Mouse (Mus musculus) heart, adult 18-20 months (tissue): ENCODE measurements at regions not wholly inside any gene's neighbourhood (a gene's known extent, or its start where the extent isn't known, plus 50 kb on each side); places are given as distances from the start of the nearest gene placed in this dataset.
A peak's percentile ranks its signal among the peaks of the same experiment; 100 is the strongest.

Experiments used
- DNase-seq, 2 experiments: peaks; one replicate each; pipeline ENCODE4 v3.0.0; 2021 to 2022; ENCODE audit warnings: mixed read lengths in 1 of 2

DNA sequence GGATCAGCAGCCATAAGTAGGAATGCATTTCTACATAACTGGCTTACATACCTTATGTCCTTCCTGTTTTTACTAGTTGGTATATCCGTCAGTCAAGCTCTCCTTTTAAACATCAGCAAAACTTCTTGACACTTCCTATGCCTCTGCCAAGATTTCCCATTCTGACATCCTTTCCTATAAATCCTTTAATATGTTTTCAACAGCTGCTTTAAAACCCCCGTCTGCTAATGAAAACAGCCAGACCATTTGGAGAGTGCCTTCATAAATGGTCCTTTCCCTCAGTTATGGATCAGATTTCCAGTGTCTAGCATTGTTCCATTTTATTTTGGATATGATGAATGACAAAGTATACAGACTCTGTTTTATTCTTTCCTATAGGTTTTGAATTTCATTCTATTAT is 270.7 kb upstream of the Rgmb start:
- no peak for DNase-seq

DNA sequence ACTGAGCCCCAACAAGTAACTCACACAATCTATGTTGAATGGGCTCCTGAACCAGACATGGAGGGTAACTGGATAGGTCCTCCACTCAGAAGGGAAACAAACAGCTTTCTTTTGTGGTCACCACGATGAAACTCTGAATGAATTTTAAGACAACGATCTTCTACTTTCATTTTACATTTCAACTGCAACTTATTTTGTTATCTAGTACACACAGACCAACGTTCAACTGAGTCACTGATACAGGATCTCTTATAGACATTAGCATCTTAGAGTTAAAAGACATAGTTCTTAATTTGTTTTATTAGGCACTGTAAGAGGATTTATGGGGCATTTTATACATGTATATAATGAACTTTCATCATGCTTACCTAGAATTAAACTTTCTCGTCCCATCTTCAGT is 262.1 kb upstream of the Rgmb start:
- no peak for DNase-seq

DNA sequence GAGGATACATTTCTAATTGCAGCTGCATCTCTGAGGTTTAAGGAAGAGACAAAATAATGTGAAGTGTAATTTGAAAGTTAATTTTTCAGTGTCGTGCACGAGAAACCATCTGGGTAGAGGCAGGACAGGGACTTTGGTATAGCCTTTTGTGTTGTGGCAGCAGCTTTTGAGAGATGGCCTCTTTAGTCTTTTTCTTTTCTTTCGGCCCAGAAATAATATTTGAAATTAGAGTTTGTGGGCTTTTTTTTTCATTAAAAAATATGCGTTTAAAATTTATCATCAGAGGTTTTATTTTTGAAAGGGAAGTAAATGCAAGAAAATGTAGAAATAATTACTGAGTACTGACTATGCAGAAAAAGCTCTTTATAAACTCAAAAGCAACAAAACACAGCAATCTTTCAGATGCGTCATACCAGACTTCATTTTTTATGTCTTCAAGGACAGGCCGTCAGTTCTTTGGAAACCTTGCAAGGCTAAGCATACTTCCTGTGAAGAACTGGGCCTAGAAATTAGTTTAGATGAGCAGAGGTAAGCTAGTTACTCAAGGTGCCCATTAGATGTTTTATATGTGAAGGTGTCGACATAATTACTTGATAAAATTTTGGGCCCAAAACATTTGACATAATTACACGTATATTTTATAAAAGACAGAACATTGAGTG is 258.9 kb upstream of the Rgmb start:
- no peak for DNase-seq

DNA sequence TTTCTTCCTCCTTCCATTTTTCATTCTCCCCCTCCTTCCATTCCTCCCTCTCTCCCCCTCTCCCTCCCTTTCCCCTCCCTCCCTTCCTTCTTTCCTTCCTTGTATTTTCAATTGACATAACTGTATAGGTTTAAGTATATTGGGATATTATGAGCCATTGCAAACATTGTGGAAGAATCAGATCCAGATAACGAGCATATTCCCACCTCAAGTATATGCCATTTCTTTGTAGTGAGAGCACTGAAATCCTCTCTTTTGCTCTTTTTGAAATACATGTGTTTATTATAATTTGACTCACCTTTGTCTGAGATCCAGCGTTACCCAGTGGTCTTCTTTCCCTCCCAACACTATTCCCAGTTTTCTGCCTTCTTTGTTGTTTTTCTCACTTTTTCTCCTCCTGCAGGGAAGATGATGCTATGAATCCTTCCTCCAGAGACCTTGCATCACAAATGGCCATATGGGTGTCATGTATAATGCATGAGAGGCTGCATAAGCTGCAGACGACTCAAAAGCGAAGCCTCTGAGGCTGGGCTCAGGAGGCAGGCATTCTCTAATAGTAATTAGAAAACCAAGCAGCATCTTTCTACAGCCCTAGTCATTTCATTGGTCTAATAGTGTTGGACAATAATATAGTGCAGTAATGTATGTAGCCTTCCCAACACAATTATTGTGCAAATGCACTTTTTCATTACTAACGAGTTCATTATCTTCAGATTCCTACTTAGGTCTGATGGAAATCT is 258.2 kb upstream of the Rgmb start:
- DNase-seq, result no peak

DNA sequence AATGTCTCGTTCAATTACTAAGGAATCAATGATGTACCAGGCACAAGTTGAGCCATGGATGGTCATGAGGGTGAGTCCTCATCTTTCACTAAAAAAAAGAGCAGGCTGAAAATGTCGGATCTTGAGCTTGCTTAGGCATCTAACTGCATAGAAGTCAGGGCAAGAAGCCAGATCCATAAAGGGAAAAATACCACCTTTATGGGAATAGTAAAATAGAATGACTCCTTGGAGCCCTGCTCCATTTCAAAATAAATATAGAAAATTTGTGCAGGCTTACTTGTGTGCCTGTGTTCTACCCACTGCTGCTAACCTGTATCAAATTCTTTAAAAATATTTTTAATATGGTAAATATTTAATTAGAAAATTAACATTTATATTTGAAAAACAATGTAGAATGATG is 256.2 kb upstream of the Rgmb start:
- no peak for DNase-seq

DNA sequence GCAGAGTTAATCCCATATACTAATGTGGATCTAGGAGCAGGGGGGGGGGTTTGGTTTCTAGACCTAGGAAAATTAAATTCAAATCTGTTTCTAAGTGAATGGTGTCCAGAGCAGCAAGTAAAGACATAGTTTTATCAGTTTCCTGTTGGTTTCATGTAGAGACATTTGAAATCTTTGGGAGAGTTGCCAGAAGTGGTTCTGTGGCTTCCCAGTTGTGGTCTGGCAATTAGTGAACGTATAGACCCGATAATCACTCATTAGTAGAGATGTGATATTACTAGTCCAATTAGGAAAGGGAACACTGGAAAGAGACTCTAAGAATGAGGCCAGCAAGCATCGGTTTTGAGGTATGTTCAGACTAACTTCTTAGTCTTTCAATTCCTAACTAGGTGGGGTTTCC is 252.0 kb upstream of the Rgmb start:
- DNase-seq, result no peak

DNA sequence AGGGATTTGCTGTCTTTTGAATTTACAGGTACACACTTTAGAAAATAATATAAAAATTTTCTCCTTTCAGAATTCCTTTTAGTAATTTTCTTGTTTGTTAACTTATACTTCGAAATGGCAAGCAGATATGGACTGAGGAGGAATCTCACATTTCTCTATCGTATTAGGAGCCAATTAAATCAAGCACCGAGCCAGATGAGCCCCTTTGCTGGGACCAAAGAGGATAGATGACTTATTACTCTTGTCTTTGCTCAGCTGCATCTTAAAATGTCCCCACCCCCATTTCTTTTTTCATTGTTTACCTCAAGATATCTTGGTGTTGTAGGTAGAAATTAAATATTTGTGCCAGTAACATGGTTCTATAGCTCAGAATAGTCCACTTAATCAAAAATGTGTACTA is 247.7 kb upstream of the Rgmb start:
- DNase-seq, result no peak

DNA sequence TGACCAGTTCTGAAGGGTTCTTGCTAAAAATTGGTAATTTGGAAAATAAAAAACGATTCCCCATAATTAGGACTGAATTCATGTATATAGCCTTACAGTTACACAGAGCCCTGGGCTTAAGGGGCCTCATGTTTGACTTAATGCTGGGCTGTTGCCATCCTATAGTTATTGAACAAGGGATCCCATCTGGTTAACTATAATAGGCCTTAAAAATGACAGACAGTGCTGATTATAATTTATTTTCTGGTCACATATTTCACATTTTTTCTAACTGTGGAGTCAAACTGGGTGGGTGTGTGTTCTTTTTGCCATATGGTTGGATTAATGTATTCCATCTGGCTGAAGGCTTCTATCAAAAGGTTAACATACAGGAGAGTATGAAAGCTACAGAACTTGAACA is 238.5 kb upstream of the Rgmb start:
- DNase-seq, result no peak

DNA sequence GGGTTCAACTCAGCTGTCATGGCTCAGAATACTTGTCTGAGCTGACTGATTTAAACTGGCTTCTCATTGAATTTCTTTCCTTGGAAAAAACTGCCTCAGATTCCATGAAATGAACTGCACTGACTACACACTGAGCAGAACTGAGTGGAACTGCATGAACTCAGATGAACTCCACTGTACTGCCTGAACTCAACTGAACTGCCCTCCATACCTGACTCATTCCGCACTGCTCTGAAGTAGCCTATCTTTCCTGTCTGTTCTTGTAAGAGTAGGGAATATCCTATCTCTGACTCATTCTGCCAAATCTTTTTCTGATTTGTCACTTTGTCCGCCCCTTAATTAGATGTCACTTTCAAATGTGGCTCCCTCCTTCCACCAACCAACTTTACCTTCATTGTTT is 237.0 kb upstream of the Rgmb start:
- no peak for DNase-seq

DNA sequence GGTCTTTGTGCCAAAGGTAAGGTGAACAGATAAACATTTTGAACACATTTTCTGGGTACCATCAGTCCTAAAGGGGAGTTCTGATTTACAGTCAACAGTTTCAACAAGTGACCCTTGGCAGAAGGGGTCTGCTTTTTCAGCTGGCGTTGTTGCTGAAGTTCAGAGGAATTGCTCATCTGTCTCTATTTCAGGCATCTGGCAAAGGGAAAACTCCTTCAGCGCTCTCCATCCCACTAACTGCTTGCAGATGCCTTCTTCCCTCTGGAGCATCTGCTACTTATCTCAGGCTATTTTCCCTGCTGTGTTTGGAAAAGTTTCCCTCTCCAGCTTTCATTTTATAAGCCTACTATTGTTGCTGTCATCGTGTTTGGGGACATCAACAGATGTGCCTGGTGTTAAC is 223.6 kb upstream of the Rgmb start:
- peak; percentile 48 to 71 for DNase-seq

DNA sequence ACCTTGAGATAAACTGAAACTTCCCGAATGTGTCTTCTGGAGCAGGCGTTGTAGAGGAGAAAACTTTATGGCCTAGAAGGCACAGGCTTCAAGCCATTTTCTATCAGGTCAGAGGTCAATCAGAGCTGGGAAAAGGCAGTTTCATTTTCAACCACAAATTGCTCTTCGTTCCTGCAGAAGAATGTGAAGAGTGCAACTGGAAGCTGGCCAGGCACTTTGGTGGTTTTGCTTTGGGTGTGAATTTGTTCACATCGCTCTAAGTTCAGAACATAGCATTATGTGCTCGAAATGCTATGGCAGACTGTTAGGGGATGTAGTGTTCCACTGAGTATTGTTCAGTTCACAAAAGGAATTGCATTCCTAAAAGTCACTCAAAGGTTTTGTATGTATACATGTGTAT is 220.9 kb upstream of the Rgmb start:
- DNase-seq, result peak; percentile 48 to 50

DNA sequence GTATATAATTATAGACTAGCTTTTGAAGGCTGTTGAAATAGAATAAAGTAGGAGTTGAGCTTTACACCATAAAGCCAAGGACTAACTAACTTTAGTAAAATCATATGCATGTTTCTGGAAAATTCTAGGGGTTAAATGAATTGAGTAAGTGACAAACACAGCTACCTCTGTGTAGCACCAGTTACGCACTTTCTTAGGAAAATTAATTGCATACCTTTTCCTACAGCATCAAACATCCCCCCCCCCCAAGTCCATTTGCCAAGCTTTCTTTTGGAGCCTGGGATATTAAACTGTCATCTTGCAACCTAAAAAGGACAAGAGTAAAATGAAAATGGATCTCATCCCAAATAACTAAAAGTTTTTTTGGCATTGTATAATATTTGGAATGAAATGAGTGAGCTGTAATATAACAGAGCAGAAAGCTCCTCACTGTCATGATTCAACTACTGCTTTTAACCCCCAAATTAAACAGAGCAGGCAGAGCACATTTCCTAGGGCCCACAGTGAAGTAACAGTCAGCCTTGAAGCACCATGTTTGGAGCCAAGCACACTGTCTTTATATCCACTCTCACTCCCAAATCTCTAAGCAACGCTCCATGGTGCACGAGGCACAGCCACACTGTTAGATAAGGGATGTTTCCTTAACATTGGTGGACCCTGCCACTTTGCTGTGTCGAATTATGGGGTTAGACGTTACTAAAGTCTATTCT is 210.9 kb upstream of the Rgmb start:
- no peak for DNase-seq

DNA sequence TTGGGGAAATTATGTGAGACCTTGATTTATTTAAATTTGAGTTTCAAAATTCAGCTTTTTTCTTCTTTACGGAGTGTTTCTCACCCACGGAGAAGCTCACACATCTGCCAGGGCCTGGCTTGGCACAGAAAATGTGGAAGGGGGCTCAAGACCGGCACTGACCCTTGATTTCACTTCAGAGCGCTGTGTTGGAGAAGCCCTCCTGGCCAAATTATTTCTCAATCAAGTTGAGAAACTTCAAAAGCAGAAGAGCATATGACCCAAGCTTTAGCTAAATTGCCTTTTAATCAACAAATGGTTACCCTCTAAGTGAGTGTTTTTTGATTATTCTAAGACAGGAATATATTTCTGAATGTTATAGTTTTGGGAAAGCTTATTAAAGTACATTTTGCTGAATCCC is 197.2 kb upstream of the Rgmb start:
- no peak for DNase-seq

DNA sequence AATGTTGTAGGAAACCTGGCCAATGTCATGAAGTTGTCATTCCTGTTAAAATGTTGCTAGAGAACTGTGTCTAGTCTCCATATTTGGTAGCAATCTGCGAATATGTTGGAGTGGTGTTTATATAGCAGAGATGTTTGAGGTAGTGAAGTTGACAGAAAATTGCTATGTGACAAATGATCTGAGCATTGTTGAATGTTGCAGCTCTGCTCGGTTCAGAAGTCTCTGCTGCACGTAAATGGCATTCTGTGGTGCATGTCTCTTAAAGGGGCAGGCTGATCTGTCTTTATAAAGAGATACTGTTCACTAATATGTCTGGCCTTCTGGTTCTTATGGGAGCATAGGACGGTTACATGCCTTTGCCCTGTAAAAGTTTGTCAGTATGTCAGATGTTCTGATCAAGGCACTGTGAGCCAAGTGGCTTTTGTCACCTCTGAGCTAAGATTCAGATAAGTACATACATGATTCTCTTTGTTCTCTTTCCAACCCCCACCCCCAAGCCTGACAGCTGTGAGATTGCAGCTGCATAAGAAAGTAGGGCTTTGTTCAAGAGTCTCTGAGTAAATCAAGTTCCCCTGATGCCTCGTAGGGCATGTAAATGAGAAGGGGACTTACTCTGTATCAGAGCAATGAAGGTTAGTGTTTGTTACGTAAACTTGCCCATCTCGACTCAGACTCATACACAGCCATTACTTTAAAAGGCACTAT is 174.2 kb upstream of the Rgmb start:
- no peak for DNase-seq

DNA sequence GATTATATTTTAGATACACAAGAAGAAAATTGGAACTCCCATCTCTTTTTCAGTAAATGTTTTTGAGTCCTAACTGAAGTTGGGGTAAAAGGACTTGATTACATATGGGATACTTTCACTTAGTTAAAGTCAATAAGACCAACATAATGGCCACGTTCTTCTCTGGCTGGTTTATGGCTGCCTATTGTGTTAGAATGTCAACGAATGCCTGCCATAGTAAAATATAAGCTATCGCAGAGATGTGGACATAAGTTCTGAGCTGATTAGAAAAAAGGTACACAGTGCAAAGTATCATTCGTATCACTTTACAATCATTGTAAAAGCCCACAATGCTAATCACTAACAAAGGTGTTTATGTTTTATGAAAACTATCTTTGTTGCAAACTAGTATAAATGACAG is 173.2 kb upstream of the Rgmb start:
- no peak for DNase-seq

DNA sequence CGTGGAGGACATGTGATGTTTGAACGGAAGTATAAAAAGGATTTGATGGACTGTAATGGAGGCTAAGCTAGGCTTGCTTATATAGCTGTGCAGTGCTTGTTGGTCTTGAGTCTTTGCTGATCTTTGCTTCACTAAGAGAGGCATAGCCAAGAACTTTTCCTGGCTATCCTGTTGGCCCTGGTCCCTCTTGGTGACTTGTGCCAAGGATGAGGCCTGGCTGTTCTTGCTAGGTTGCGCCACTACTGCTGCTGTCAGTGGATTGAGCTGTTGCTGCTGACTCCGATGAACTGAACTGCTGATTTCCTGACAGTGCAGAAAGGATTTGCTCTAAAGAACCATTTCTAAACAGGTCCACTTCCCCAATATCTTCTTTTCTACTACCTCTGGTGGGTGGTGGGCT is 167.9 kb upstream of the Rgmb start:
- DNase-seq, result peak in 1 of 2 experiments; percentile 25

DNA sequence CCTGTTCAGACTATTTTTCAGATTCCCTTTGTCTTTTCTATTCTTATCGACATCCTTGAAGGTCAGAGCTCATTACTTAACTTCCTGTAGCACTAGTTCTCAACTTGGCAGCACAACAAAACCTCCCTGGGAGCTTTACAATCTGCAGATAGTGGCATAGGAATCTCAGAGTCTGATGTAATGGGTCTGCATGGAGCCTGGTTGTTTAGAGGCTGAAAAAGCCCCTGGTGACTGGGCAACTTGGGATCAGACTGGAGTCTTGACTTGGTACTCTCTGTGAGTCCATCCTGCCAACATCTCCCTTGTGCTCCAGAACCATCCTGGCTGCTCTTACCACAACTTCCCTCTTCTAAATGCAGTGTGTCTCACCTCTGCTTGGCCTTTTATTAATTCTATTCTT is 166.4 kb upstream of the Rgmb start:
- peak; percentile 4 to 9 for DNase-seq

DNA sequence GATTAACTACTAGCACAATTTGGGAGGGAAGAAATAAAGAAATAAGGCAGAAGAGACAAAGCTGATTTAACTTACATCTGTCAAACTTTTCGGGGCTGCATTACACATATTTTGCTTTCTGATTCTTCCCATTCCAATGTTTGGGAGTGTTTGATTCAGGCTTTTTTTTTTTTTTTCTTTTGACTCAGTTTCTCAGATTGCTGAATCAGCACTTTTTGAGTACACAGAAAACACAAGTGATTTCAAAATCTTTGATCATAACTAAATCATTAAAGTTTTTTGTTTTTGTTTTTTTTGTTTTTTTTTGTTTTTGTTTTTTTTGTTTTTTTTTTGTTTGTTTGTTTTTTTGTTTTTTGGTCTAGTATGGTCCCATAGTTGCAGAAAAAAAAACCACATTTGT is 164.7 kb upstream of the Rgmb start:
- no peak for DNase-seq

DNA sequence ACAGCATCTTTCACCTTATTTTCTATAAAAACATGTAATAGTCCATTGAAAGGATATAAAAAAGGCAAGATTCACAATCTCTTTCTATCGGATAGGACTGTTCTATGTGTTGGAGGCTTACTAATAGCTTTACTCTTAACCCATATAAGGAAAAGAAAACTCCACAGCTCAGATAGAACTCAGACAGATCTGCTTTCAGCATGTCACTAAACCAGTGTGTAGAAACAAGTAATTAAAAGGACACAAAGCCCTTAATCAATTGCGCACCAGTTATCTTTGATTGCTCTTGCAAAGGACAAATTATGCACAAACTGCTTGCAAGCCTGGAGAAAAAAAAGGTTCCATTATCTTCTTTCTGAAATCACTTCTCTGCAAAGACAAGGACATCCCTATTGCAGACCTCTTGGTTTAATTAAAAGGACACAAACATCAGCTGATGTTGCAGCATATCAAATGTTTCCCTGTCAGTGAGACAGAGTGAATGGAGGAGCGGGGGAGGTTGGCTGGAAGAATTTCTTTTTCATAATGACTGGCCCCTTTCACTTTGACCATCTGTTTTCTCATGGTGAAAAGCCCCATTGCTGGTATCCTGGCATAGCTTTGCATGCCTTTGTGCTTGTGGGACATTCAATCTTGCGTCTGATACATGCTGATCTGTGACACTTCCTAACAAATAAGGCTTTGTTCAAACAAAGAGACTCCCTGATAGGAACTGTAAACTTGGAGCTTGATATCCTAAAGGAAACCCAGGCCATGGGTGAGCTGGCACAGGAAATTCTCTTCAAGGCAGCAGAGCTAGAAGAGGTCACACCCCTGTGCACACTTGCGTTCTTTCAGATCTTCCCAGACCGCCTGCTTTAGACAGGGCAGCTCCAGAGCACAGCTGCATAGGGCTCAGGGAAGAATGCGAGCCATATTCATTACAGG is 162.8 kb upstream of the Rgmb start:
- DNase-seq, result peak; percentile 19 to 31

DNA sequence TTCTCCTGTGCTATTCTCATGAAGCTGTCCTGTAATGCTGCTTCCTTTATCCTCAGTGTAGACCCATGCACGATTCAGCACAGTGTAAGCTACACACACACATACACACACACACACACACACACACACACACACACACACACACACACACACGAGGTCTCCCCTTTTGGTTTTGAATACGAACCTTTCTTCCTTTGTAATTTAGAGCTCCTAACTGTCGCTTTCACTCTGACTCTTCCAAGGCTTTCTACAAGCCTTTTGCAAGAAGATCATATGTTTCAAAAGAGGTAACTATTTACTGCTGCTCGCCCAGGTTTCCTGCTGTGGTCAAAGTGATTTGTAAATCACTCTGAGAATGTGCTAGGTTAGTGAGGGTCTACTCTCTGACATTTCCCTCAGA is 161.1 kb upstream of the Rgmb start:
- DNase-seq, result no peak

DNA sequence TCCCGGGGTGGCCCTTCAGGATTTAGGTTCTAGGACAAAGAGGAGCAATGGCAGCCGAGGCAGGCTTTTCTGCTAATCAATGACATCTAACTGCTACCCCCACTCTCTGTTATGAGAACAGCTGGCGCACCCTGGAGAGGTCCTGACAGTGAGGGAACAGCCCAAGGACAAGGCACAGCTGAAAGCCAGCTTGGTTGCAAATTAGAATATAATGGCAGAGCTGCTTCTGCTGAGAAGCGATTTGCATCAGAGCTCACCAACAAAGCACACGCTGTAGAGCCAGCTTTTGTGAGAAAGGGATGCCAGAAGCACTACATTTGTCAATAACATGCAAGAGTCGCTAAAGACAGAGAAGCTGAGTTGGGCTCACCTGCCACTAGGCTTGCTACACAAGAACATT is 159.5 kb upstream of the Rgmb start:
- no peak for DNase-seq

DNA sequence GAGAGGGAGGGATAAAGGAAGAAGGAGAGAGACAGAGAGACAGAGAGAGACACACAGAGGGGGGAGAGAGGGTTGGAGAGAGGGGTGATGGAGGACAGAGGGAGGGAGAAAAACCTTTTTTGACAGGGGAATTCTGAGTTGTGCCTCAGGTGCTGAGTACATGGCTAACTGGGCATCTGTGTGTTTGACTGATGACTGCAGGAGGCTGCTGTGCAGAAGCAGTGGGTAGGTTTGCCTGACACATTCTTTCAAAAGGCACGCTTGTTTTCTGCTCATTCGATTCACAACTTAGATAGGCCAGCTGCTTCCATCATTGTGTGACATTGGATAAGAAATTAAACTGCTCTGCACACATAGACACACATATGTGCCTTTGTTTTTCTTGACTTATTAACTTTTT is 150.7 kb upstream of the Rgmb start:
- no peak for DNase-seq
